Mouse (Mus musculus) E14TG2a.4 (cell line): ENCODE measurements around the gene Ip6k3.

ENCODE experiments used
- CTCF ChIP-seq: conservative IDR thresholded peaks from 2 replicates; pipeline ENCODE4 v1.5.1; 2014; ENCODE audit warnings: low read length
- NANOG ChIP-seq: IDR thresholded peaks from 2 replicates; pipeline ENCODE4 v1.6.1; 2014; ENCODE audit warnings: borderline replicate concordance, low read length, mixed read lengths
- POU5F1 ChIP-seq: IDR thresholded peaks from 2 replicates; pipeline ENCODE4 v1.6.1; 2014; ENCODE audit warnings: low read length, borderline replicate concordance

- TF ChIP-seq CTCF (no peak), NANOG (no peak), POU5F1 (no peak)
These were observed 59.7 kb downstream of the Ip6k3 start for GRCm38 (mm10) chr17:27107936-27108335.
